Mouse (Mus musculus) frontal cortex, postnatal 10 days (tissue): Measurements from ENCODE around the gene Ubash3a.

ENCODE experiments used
- DNase-seq, 2 experiments: peaks; one replicate each; pipeline ENCODE4 v3.0.0; 2022; ENCODE audit warnings: low spot score in 2 of 2, mixed read lengths in 1 of 2

Ubash3a gene

DNA sequence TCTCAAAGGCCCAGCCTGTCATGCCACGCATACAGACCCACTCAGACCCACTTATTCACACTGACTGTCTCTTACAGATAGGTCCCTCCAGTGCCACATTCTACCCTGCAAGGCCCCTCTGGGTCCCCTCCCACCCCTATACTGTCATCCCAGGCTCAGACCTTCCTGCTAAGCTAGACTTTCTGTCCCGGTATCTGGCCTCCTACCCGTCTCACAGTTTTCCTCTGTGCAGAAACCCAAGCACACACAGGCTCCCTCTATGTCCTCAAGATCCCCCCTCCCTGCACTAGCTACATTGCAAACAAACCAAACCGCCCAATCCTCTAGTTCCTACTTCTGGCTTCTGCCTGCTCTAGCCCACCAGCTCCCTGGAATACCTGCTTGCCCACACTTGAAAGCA is 70.3 kb downstream of the Ubash3a start:
- no peak for DNase-seq

DNA sequence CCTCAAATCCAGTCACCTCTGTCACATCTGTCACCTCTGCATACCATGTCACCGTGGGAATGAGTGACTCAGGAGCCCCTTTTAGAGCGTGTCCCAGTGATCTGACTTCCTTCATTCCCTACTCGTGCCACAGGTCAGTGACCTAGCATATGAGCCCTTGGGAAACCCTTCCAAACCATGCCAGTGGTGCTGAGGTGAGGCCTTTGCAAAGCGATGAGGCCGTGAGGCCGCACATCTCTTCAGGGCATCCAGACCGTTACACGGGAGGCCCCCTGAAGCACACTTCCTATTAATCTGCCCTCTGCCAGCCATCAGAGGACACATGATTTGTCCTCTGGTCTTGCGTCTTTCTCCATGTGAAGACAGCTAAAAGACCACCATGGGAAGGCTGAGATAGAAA is 71.9 kb downstream of the Ubash3a start:
- DNase-seq: no peak

DNA sequence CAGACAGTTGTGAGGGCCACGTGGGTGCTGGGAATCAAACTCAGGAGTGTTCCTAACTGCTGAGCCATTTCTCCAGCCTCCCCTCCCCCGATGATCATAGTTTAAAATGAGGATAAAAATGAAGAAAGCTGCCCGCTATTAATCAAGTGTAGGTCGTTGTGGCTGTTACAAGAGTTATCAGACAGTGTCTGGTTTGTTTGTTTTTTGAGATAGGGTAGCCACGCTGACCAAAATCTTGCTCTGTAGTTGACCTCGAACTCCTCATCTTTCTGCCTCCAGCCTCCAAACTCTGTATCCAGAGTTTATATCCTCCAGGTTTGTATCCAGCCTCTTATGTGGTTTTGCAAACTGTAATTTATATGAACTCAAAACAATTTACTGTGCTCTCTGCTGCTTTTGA is 72.6 kb downstream of the Ubash3a start:
- no peak for DNase-seq

DNA sequence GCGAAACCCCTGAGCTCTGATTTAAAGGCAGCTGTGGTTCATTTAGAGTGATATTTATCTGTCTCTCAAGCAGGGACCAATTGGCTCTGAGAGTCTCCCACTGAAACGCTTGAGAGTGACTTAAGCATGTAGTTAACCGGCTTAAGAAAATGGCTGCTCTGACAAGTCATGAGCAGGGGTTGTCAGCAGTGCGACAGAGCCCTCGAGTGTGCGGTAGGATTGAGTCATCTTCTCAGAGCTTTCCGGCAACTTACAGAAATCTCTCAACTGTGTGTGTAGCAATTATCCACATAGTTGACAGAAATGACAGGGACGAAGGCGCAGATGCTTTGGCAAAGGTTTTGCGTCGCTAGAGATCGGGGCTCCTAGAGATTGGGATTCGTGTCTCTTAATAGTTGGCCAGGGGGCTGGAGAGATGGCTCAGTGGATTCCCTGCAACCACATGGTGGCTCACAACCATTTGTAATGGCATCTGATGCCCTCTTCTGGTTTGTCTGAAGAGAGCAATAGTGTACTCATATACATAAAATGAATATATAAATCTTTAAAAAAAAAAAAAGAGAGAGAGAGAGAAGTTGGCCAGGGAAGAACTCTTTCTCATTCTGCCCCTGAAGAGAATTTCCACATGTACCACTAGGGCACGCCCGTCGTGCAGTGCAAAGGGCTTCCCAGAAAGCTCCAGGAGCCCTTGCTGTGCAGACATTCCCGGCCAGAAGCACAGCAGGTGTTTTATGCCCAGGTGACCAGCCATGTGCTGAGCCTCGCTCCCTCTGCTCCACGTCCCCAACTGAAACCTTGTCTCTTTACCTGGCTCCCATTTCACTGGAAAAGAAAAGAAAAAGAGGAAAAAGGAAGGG is 74.4 kb downstream of the Ubash3a start:
- no peak for DNase-seq

DNA sequence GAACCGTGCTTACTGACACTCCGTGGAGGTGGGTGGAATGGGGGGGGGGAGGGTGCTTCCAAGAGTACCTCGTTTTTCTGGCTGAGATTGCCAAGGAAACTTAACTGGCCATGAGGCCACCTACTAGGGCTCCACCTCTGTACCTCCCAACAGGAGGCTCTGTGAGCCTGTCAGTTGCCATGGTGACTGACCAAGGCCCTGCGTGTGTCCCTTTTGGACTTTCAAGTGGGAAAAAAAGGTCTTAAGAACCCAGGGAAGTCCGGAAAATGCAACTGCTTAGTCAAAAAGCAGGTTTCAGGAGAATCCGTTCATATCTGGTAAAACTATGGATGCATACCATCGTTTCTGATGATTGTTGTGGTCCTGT is 75.0 kb downstream of the Ubash3a start:
- DNase-seq: no peak

DNA sequence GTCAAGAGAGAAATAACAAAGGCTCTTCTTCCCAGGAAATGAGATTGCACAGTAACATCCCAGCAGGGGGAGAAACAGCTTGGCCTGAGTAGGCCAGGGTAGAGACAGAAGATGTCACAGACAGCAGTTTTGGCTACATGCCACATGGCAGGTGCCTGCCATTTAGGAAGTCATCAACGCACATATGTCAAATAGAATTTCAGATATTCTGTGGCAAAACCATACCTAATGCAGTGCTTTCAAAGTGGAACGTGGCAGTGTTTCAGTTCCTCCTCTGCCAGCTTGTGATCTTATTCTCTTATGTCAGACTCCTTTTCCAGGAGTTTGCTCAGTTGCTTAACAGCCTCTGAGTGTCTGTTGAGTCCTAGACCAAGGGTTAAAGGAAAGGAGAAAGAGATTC is 78.2 kb downstream of the Ubash3a start:
- DNase-seq: no peak

DNA sequence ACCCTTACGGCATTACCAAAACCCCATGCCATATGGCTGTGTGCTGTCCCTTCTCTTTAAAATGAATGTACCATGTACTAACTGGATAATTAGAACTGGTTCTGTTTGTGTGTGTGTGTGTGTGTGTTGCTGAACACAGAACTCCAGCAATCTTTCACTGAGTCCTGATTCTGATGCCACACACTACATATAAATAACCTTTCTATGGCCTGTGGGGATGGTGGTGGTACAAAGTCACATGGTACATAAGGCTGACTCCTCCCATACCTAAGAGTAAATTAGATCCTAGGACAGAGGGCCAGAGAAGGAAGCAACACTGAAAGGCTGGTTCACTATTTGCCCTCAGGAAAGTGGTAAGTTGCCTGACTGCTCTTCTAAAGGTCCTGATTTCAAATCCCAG is 78.8 kb downstream of the Ubash3a start, which contains the start of gene Slc37a1:
Slc37a1 (plus strand) TSS at position 301 of the 400 bp plus-strand sequence.
- no peak for DNase-seq

DNA sequence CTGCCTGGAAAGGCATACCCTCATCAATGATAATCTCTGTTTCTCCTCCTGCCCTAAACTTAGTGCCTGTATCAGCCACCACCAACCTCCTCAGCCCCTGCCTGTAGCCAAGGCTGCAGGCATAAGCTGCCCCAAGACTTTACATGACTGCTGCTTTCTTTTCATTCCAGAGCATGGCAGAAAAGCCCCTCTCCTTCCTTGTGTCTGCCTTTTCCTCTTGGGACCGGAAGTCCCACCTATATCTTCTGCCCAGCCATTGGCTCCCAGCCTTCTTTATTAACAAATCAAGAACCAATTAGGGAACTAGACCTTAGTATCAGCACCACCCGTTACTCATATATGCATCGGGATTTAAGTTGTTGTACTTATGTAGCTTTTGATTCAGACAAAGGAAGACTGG is 79.5 kb downstream of the Ubash3a start:
- no peak for DNase-seq

DNA sequence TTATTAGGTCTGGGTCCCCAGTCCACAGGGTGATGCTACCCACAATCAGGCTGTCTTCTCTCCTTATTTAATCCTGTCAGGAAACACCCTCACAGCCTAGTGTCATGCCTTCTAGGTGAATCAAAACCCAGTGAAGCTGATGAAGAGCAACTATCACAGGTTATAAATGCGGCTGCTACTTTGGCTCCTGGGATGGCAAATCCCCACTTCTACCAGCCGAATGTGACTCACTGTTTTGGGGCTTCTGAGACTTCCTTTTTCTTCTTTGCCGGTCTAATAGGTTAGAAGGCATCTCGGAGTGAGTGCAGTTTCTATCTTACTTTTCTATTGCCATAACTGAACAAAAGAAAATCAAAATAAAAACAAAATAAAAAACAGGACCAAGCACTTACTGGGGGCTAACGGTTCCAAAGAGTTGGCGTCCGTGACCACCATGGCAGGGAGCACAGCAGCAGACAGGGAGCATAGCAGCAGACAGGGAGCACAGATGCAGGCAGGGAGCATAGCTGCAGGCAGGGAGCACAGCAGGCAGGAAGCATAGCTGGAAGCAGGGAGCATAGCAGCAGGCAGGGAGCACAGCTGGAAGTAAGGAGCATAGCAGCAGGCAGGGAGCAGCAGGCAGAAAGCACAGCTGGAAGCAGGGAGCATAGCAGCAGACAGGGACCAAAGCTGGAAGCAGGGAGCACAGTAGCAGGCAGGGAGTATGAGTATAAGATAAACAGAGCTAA is 81.5 kb downstream of the Ubash3a start:
- no peak for DNase-seq

DNA sequence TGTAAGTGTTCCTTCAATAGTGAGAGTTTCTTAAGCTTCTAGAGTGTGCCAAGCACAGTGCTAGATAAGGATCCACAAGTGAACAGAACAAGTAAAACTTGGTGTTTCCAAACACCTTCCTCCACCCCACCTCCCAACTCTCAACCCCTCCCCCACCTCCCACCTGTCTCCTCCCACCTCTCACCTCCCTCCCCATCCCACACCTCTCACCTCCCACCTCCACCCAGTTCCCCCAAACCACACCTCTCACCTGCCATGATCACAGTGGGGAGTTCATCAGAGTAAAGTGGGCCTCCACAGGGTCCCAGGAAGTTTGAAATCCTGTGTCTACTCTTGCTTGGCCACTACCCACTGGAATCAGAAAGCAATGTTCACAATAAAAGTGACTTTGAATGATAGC is 82.6 kb downstream of the Ubash3a start:
- DNase-seq: no peak

DNA sequence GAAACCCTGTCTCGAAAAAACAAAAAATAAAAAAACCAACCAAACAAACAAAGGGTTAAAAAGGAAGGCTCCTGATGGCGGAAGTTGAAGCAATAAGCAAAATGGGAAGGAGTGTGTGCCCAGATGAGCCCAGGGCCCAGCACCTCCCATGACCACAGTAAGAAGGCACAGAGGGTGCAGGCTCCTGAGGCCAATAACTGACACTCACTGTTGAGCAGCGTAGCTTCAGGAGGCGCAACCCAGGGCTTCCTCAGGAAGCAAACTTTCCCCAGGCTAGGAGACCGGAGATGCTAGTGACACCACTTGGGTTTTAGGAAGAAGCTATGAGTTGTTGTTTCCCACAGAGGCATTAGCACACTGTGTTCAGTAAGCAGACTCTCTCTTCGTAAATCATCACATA is 83.2 kb downstream of the Ubash3a start:
- no peak for DNase-seq

DNA sequence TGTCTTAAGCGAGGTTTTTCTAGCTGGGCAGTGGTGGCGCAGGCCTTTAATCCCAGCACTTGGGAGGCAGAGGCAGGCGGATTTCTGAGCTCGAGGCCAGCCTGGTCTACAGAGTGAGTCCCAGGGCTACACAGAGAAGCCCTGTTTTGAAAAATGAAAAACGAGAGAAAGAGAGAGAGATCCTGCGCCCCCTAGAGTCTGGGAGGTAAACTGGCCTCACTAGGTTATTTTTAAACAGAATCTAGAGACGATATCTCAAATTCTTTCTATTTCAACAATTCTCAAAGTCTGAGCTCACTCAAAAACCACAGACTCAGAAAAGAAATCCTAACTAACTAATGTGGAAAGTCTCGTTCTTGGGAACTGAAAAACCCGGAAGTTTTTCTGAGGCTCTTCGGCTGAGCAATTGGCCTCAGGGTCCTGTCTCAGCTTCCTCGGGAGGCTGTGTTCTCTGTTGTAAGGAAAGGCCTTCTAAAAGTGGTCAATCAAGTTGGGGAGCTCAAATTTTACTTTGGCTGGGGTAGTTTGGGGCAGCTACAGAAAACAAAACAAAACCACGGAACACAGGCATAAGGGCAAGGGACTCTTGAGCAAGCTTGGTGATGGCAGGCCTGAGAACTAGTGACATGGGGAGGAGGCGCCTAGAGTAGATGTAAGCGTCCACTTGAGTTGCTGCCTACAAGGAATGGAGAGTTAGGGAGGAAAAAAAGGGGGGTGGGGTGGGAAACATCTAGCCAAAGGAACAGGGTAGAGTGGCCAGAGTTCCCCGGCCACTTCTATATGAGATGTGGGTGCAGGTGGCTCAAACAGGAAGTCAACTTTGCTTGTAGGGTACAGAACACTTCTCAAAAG is 86.9 kb downstream of the Ubash3a start:
- DNase-seq: no peak

DNA sequence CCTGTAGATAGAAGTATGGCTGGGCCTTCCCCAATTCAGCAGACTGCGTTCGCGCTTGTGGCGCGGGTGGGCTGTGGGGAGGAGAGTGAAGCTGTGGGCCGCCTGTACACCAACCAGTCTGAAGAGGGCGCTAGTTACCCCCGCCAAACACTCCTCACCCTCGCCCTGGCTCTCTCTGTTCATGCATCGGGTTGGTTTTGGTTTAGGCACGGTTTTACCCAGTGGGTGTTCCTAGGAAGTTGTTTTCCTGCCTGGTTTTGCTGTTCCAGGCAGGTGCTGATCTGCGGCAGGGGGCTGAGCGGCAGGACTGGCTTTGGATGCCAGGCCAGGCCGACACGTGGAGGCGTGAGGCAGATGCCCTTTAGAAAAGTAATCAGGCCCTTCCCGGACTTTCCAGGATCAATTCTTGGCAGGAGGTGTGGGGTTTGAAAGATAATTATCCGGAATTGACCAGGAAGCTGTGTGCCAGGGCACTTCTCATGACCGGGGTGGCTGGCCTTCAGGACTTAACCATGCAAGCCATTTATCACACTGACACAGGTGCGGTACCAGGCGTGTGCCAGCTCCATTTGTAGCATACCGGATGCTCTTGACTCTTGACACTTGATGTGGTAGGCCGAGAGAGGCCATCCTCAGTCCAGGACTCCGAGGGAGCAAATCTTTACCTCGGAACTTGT is 87.7 kb downstream of the Ubash3a start:
- peak in 1 of 2 experiments; percentile 45 for DNase-seq

DNA sequence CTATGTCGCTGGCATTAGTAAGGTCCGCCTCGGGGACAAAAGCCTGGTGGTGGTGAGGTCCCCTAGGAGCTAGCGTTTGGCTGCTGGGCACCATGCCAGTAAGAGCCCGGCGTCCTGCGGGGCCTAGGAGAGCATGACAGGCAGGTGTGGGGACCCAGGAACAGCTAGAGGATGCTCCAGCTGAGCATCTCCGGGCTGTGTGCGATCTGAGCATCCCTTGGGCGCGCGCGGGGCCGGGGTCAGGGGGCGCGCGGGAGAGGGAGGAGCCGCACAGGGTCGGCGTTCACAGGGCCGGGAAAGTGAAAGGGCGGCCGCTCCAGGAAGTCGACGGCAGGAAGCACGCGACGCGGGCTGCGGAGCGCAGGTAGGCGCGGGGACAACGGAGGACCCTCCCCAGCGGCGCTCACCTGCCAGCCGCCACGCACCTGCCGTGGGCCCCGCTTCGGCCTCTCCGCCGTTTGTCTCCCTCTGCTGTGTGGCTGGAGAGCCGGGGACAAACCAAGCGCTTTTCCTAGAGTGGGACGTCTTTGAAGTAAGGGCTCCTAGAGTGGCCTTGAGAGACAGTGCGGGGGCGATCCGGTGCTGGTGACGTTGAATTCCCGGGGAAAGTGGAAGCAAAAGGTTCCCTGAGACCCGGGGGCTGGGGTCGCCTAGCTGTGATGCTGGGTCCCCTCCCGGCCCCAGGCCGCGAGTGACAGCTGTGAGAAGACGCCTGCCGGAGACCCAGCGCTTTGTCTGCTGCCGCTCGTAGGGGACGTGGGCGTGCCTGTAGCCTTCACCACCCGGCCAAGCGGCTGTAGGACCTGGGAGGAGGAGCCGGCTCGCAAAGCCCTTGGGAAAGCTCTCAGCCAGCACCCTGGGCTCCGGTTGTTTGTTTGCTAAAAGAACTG is 88.5 kb downstream of the Ubash3a start:
- peak in 1 of 2 experiments; percentile 72 for DNase-seq
